Mouse (Mus musculus) c-Kit-positive CD71-negative TER-119-negative erythroid progenitor cells, embryonic 14.5 days (primary cell): ENCODE measurements around the gene Tbc1d2.
"Not testable (repeated sequence)": the region's sequence is repeated elsewhere in the genome, so short reads cannot be mapped to it uniquely, and the experiment has no call there.

ENCODE experiments used
- DNase-seq: peaks from one replicate; pipeline ENCODE4 v3.0.0-alpha.2; 2013; ENCODE audit warnings: low read depth

Tbc1d2 gene

DNA sequence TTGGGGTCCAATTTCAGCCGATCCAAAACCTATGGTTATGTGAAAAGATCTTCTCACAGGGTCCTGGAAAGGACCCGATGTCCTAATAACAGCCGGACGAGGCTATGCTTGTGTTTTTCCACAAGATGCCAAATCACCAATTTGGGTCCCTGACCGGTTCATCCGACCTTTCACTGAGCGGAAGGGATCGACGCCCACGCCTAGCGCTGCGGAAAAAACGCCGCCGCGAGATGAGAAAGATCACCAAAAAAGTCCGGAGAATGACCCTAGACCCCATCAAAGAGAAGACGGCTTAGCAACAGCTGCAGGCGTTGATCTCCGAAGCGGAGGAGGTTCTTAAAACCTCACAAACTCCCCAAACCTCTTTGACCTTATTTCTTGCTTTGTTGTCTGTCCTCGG is 68.4 kb downstream of the Tbc1d2 start:
- DNase-seq, result not testable (repeated sequence)

DNA sequence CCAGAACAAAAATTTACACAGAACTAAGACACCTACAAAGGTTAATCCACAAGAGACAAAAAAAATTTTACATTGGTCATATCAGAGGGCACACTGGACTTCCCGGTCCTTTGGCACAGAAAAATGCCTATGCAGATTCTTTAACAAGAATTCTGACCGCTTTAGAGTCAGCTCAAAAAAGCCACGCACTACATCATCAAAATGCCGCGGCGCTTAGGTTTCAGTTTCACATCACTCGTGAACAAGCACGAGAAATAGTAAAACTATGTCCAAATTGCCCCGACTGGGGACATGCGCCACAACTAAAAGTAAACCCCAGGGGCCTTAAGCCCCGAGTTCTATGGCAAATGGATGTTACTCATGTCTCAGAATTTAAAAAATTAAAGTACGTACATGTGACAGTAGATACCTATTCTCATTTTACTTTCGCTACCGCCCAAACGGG is 69.2 kb downstream of the Tbc1d2 start:
- DNase-seq, result not testable (repeated sequence)

DNA sequence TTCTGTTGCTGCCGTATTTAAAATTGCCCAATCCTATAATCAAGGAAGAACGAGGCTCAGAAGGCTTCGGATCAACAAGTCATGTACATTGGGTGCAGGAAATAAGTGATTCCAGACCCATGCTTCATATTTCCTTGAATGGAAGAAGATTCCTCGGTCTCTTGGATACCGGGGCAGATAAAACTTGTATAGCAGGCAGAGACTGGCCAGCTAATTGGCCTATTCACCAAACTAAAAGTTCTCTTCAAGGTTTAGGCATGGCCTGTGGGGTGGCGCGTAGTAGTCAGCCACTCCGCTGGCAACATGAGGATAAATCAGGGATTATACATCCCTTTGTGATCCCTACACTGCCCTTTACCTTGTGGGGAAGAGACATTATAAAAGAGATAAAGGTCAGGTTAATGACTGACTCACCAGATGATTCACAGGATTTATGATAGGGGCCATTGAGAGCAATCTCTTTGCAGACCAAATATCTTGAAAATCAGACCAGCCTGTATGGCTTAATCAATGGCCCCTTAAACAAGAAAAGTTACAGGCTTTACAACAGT is 71.1 kb downstream of the Tbc1d2 start:
- DNase-seq, result not testable (repeated sequence)

GRCm38 (mm10) chr4:46578228-46578627 is 71.8 kb downstream of the Tbc1d2 start:
- no peak for DNase-seq

- not testable (repeated sequence) for DNase-seq
These were observed 74.3 kb downstream of the Tbc1d2 start for GRCm38 (mm10) chr4:46575509-46576284.

DNA sequence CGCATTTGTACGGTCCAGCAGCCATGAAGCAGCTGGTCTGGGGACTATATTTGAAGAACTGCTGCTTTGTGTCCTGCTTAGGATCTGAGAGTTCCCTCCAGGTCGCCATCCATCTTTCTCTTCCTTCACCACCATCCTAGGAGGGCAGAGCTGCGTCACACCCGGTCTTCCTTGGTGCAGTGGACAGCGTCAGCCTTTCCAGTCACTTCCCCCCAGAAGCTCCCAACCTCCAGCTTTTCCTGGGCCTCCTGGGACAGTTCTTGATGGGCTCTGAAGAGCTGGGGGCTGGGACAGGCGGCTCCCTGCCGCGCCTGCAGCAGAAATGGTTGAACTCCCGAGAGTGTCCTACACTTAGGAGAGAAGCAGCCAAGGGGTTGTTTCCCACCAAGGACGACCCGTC is 75.2 kb downstream of the Tbc1d2 start:
- DNase-seq, result no peak

- no peak for DNase-seq
These were observed 75.8 kb downstream of the Tbc1d2 start for GRCm38 (mm10) chr4:46574024-46574753.

DNA sequence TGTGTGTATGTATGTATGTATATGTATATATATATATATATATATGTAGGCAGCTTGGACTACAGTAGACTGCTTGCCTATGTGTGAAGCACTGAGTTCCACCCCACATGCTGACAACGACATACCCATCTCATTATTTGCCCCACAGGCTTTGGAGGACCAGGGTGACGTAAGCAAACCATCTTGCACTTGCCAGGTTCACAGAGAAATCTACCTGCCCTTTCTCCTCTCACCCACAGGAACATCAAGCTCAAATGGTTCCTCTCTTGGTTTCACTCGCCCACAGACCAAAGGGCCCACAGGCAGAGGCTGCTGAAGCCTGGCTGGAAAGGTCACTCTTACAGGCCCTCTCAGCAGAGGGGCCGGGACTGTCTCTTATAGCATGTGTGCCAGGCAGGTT is 77.4 kb downstream of the Tbc1d2 start:
- DNase-seq, result no peak

GRCm38 (mm10) chr4:46571744-46572143 is 78.3 kb downstream of the Tbc1d2 start:
- no peak for DNase-seq

- no peak for DNase-seq
These were observed 80.3 kb downstream of the Tbc1d2 start for GRCm38 (mm10) chr4:46569671-46570070.

DNA sequence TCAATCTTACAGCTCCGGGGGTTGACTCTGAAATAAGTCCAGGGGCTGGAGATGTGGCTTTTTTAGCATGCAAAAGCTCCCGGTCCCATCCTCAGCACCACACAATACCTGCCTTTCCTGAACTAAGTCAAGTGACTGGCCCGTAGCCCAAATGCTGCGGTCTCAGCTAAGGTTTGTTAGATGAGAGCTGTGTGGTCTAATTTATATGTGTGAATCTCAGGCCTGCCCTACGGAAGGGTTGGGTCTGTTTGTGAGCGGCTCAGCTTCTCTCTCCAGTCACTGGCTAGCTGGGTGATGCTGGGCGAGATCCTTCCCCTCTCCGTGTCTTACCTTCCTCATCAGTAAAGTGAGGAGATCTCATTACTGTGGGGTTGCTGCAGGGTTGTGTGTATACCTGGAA is 81.8 kb downstream of the Tbc1d2 start:
- no peak for DNase-seq

DNA sequence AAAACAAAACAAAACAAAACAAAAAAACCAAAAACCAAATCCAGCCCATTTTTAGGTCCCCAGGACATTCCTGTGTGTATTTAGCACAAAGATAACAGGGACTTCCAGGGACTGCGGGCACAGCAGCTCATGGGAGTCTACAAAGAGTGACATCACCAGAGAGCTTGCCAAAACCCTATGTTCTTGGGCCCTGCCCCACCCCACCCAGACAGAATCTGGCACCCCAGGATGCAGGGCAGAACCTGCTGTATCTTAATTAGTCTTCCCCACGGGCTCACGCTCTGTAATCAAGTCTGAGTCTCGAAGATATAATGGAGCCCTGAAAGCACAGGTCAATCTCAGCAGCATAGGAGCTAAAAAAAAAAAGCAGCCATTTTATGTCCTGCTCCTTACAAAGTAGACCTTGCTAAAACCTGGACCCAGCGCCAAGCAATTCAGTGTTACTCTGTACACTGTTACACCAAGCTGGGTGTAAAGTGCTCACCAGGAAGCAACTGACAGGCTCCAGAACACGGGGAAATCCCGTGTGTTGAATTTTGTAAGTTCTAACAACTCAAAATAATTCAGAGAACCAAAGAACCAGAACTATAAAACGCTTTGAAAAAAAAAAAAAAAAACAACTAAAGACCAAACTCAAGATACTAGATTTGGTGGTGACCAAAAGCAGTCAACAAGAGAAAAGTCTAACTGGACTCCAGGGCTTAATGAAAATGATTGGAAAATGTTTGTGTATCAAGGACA is 82.9 kb downstream of the Tbc1d2 start:
- no peak for DNase-seq

GRCm38 (mm10) chr4:46565393-46565955 is 84.5 kb downstream of the Tbc1d2 start:
- DNase-seq, result no peak

GRCm38 (mm10) chr4:46564247-46564646 is 85.8 kb downstream of the Tbc1d2 start:
- DNase-seq, result no peak

DNA sequence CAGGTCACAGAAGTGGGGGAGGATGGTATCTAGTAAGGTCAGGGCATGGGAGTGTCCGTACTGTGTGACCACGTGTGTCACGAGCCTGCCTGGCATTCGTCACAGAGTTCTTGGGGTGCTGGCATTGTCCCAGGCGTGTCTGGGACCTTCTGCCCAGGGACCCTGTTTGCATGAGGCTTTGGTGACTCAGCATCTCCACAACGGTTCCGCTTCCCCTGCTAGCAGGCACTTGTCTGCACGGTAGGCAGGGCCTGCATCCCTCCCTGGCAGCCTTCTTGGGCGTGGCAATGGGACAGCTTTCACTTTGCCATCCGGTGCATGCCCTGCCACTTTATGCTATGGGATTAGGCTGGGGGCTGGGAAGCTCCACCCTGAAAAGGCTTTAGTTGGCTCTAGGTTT is 86.2 kb downstream of the Tbc1d2 start:
- peak; percentile 74 for DNase-seq

DNA sequence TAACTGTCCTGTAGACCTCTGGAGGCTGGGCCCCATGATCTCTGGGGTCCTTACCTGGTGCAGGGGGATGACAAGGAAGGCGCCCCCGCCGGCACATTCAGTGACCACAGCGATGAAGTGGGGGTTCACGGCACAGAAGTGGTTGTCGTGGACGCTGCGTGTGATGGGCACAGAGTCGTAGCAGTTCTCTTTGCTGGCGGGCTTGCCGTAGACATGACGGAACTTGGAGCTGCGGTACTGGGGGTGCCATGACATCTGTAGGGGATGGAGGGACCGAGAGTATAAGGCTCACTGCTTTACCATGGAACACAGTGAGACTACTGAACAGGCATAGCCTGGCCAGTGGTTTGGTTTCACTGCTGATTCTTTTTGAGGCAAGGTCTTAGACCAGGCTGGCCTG is 87.2 kb downstream of the Tbc1d2 start:
- DNase-seq, result no peak

GRCm38 (mm10) chr4:46562037-46562436 is 88.0 kb downstream of the Tbc1d2 start:
- no peak for DNase-seq

GRCm38 (mm10) chr4:46560069-46560705 is 89.8 kb downstream of the Tbc1d2 start:
- no peak for DNase-seq

- no peak for DNase-seq
These were observed 91.0 kb downstream of the Tbc1d2 start for GRCm38 (mm10) chr4:46558672-46559667.

GRCm38 (mm10) chr4:46556933-46557332 is 93.1 kb downstream of the Tbc1d2 start:
- DNase-seq, result no peak
